Mouse (Mus musculus): ENCODE measurements around the gene Mill2. TPM values are rescaled to one million over a fixed set of nuclear protein-coding genes. Genes with fewer than 3 reads are reported as not detected.

Gene Mill2
- polyA plus RNA-seq, 1 experiment from 2014 or later, result 0.44 TPM

GRCm38 (mm10) chr7:18909797-18910196 is 70.0 kb downstream of the Mill2 start:
- no peaks in the 10 kb centered on the region for H3K27me3 ChIP-seq
- peaks cover 20% of the 10 kb centered on the region for H3K4me1 ChIP-seq (replicated peaks)
- peak overlapping the region; percentile 74 for H3K4me2 ChIP-seq
- 7% methylated on average over 17 of the region's 17 CpGs for WGBS
- peak overlapping the region; percentile 39 for H3K9ac ChIP-seq
- peak overlapping the region; percentile 70 for H3K4me3 ChIP-seq
- no peak overlapping the region for H3K27ac ChIP-seq (replicated peaks)
- peak; percentile 27; the same call in 1 of the 2 replicates for ATAC-seq (ENCODE audit: low FRiP score, low read depth)
- H3K9me3 ChIP-seq, result no peaks in the 10 kb centered on the region
- no peaks in the 10 kb centered on the region for H3K36me3 ChIP-seq

- Histone ChIP-seq H3K9ac (peak within 1 kb of the TSS; percentile 39), H3K36me3 (no peaks in the 10 kb centered on the region), H3K27ac (replicated peaks) (peak within 1 kb of the TSS; percentile 46), H3K4me2 (peak within 1 kb of the TSS; percentile 74), H3K27me3 (no peaks in the 10 kb centered on the region), H3K9me3 (no peaks in the 10 kb centered on the region), H3K4me1 (replicated peaks) (peaks cover 20% of the 10 kb centered on the region), H3K4me3 (peak within 1 kb of the TSS; percentile 70)
- ATAC-seq (ENCODE audit: low FRiP score, low read depth), result peak; percentile 99
- WGBS, result 0% methylated on average over 33 of the region's 33 CpGs
Observed at GRCm38 (mm10) chr7:18910241-18910831, 70.6 kb downstream of the Mill2 start, which contains the start of gene Ccdc61. Ccdc61 (minus strand) TSS chr7:18910415.

Other genes with a start within 250 kb of the Mill2 start
- gene Psg23, start 223.5 kb upstream of the Mill2 start, polyA plus RNA-seq (2015; fragmentation: Nextera tagmentation; extraction: Ambion mirVana), result not detected in 2 replicates
- not detected in 2 replicates for gene Psg21, start 183.2 kb upstream of the Mill2 start, polyA plus RNA-seq (2015; fragmentation: Nextera tagmentation; extraction: Ambion mirVana)
- 0.08 TPM in 1 of 2 replicates, not detected in the other for gene Psg20, start 153.8 kb upstream of the Mill2 start, polyA plus RNA-seq (2015; fragmentation: Nextera tagmentation; extraction: Ambion mirVana)
- gene Psg22, start 121.9 kb upstream of the Mill2 start, polyA plus RNA-seq (2015; fragmentation: Nextera tagmentation; extraction: Ambion mirVana), result not detected in 2 replicates
- not detected in 2 replicates for gene Psg19, start 41.4 kb upstream of the Mill2 start, polyA plus RNA-seq (2015; fragmentation: Nextera tagmentation; extraction: Ambion mirVana)
- gene Psg17, start 18.4 kb upstream of the Mill2 start, polyA plus RNA-seq (2015; fragmentation: Nextera tagmentation; extraction: Ambion mirVana), result 0.06 TPM in 1 of 2 replicates, not detected in the other
- 22.9 and 25.9 TPM in 2 replicates for gene Pglyrp1, start 31.4 kb downstream of the Mill2 start, polyA plus RNA-seq (2015; fragmentation: Nextera tagmentation; extraction: Ambion mirVana)
- gene Ccdc61, start 70.4 kb downstream of the Mill2 start, polyA plus RNA-seq (2015; fragmentation: Nextera tagmentation; extraction: Ambion mirVana), result 29.7 and 30.6 TPM in 2 replicates
- gene Nova2, start 85.9 kb downstream of the Mill2 start, polyA plus RNA-seq (2015; fragmentation: Nextera tagmentation; extraction: Ambion mirVana), result 12.5 and 13.0 TPM in 2 replicates
- 0.53 and 0.83 TPM in 2 replicates for gene Nanos2, start 147.4 kb downstream of the Mill2 start, polyA plus RNA-seq (2015; fragmentation: Nextera tagmentation; extraction: Ambion mirVana)
- gene Mypop, start 151.3 kb downstream of the Mill2 start, polyA plus RNA-seq (2015; fragmentation: Nextera tagmentation; extraction: Ambion mirVana), result 6.9 and 7.2 TPM in 2 replicates
- gene Irf2bp1, start 164.1 kb downstream of the Mill2 start, polyA plus RNA-seq (2015; fragmentation: Nextera tagmentation; extraction: Ambion mirVana), result 31.6 and 35.2 TPM in 2 replicates
- 0.08 TPM in 1 of 2 replicates, not detected in the other for gene Foxa3, start 183.6 kb downstream of the Mill2 start, polyA plus RNA-seq (2015; fragmentation: Nextera tagmentation; extraction: Ambion mirVana)
- gene Sympk, start 184.4 kb downstream of the Mill2 start, polyA plus RNA-seq (2015; fragmentation: Nextera tagmentation; extraction: Ambion mirVana), result 27.5 and 30.1 TPM in 2 replicates
- gene Rsph6a, start 214.7 kb downstream of the Mill2 start, polyA plus RNA-seq (2015; fragmentation: Nextera tagmentation; extraction: Ambion mirVana), result 0.16 and 0.31 TPM in 2 replicates
- 36.2 and 42.5 TPM in 2 replicates for gene Dmwd, start 236.3 kb downstream of the Mill2 start, polyA plus RNA-seq (2015; fragmentation: Nextera tagmentation; extraction: Ambion mirVana)
- 10.5 and 10.9 TPM in 2 replicates for gene Dmpk, start 243.9 kb downstream of the Mill2 start, polyA plus RNA-seq (2015; fragmentation: Nextera tagmentation; extraction: Ambion mirVana)